Mouse (Mus musculus) embryonic facial prominence, embryonic 10.5 days (tissue): ENCODE measurements around the gene Itpr3. TPM values are rescaled to one million over a fixed set of nuclear protein-coding genes. Genes with fewer than 3 reads are reported as not detected.

Experiments used
- DNase-seq: peaks from one replicate; pipeline ENCODE4 v3.0.0-alpha.2; 2017; ENCODE audit warnings: low spot score
- H3K27ac ChIP-seq: fragments of 300-500 bp; sonication (generic); replicated peaks from 2 replicates; pipeline ENCODE4 v1.5.1; 2016; ENCODE audit warnings: mild to moderate bottlenecking
- H3K27me3 ChIP-seq: fragments of 300-500 bp; sonication (generic); replicated peaks from 2 replicates; pipeline ENCODE4 v1.6.1; 2016; ENCODE audit warnings: low read depth, mild to moderate bottlenecking; ENCODE audit not compliant: poor library complexity, severe bottlenecking
- H3K36me3 ChIP-seq: fragments of 300-500 bp; sonication (generic); replicated peaks from 2 replicates; pipeline ENCODE4 v1.6.1; 2016; ENCODE audit warnings: mild to moderate bottlenecking, moderate library complexity
- H3K4me1 ChIP-seq: fragments of 300-500 bp; sonication (generic); 2 replicates; pipeline ENCODE4 v1.6.1; 2016
- H3K4me3 ChIP-seq: fragments of 300-500 bp; sonication (generic); 2 replicates; pipeline ENCODE4 v1.5.1; 2016; ENCODE audit warnings: mild to moderate bottlenecking, moderate library complexity
- H3K9me3 ChIP-seq: fragments of 300-500 bp; sonication (generic); 2 replicates; pipeline ENCODE4 v1.6.1; 2016; ENCODE audit warnings: mild to moderate bottlenecking
- WGBS: fragments of 180-500 bp; shearing (Covaris S2); methylation state at CpG from one replicate; pipeline ENCODE4 v1.1.7; 2016; 5-methylcytosine and 5-hydroxymethylcytosine counted together
- polyA plus RNA-seq: library from polyadenylated mRNA; unstranded; fragments of >200 nt; fragmentation: Nextera tagmentation; extraction: Ambion mirVana; gene quantifications from 2 replicates; pipeline ENCODE4 v1.2.1, GENCODE M21; 2016

Itpr3 gene
- 2.3 and 4.0 TPM in 2 replicates for polyA plus RNA-seq

GRCm38 (mm10) chr17:27056812-27057516, at the start of gene Itpr3:
Itpr3 (plus strand) TSS chr17:27057304.
- Histone ChIP-seq H3K27ac (peak within 1 kb of the TSS; percentile 85), H3K4me3 (peak within 1 kb of the TSS; percentile 68), H3K27me3 (peaks cover 51% of the 10 kb centered on the region), H3K4me1 (peaks cover 47% of the 10 kb centered on the region), H3K9me3 (no peaks in the 10 kb centered on the region), H3K36me3 (no peaks in the 10 kb centered on the region)
- DNase-seq: peak; percentile 81
- under 1% methylated on average over 66 of the region's 66 CpGs for WGBS

- H3K27me3 ChIP-seq: peaks cover 12% of the 10 kb centered on the region
- no peak overlapping the region for H3K27ac ChIP-seq
- H3K4me3 ChIP-seq: no peak overlapping the region
- H3K36me3 ChIP-seq: no peaks in the 10 kb centered on the region
- no peak for DNase-seq
- WGBS: 85% methylated on average over 2 of the region's 2 CpGs
- peaks cover 20% of the 10 kb centered on the region for H3K4me1 ChIP-seq
- H3K9me3 ChIP-seq: 0 out of 2 replicates have a peak, but pooled peaks cover 4% of the 10 kb centered on the region
Observed at GRCm38 (mm10) chr17:27008277-27008676, 48.8 kb upstream of the Itpr3 start.

GRCm38 (mm10) chr17:27011167-27011566, 45.9 kb upstream of the Itpr3 start:
- Histone ChIP-seq H3K4me3 (no peak overlapping the region), H3K27me3 (peaks cover 3% of the 10 kb centered on the region; the same call in 1 of the 2 replicates), H3K27ac (no peak overlapping the region), H3K4me1 (peaks cover 10% of the 10 kb centered on the region), H3K36me3 (no peaks in the 10 kb centered on the region), H3K9me3 (no peaks in the 10 kb centered on the region)
- WGBS: 89% methylated on average over 10 of the region's 10 CpGs
- DNase-seq: no peak

- Histone ChIP-seq H3K4me1 (peaks cover 12% of the 10 kb centered on the region), H3K4me3 (no peak overlapping the region), H3K36me3 (no peaks in the 10 kb centered on the region), H3K27ac (no peak overlapping the region), H3K27me3 (peaks cover 3% of the 10 kb centered on the region; the same call in 1 of the 2 replicates), H3K9me3 (no peaks in the 10 kb centered on the region)
- DNase-seq: peak; percentile 22
- WGBS: 59% methylated on average over 14 of the region's 14 CpGs
Observed at GRCm38 (mm10) chr17:27011998-27012672, 45.0 kb upstream of the Itpr3 start.

GRCm38 (mm10) chr17:27012909-27013308, 44.2 kb upstream of the Itpr3 start:
- Histone ChIP-seq H3K4me3 (no peak overlapping the region), H3K27ac (no peak overlapping the region), H3K4me1 (peaks cover 19% of the 10 kb centered on the region), H3K36me3 (no peaks in the 10 kb centered on the region), H3K27me3 (peaks cover 3% of the 10 kb centered on the region; the same call in 1 of the 2 replicates), H3K9me3 (no peaks in the 10 kb centered on the region)
- WGBS: 53% methylated on average over 6 of the region's 6 CpGs
- DNase-seq: no peak

GRCm38 (mm10) chr17:27017564-27018499, 39.3 kb upstream of the Itpr3 start:
- Histone ChIP-seq H3K27ac (peak overlapping the region; percentile 84), H3K36me3 (peaks cover 35% of the 10 kb centered on the region), H3K4me3 (peak overlapping the region; percentile 60), H3K9me3 (no peaks in the 10 kb centered on the region), H3K27me3 (no peaks in the 10 kb centered on the region), H3K4me1 (peaks cover 18% of the 10 kb centered on the region)
- peak; percentile 92 for DNase-seq
- WGBS: 8% methylated on average over 34 of the region's 34 CpGs

GRCm38 (mm10) chr17:27018555-27019196, 38.4 kb upstream of the Itpr3 start:
- peak overlapping the region; percentile 84 for H3K27ac ChIP-seq
- 37% methylated on average over 12 of the region's 12 CpGs for WGBS
- peak overlapping the region; percentile 60 for H3K4me3 ChIP-seq
- no peaks in the 10 kb centered on the region for H3K9me3 ChIP-seq
- DNase-seq: peak; percentile 22
- no peaks in the 10 kb centered on the region for H3K27me3 ChIP-seq
- H3K4me1 ChIP-seq: peaks cover 17% of the 10 kb centered on the region
- H3K36me3 ChIP-seq: peaks cover 43% of the 10 kb centered on the region

- no peak overlapping the region for H3K4me3 ChIP-seq
- H3K36me3 ChIP-seq: peaks cover 67% of the 10 kb centered on the region
- H3K27ac ChIP-seq: no peak overlapping the region
- no peaks in the 10 kb centered on the region for H3K27me3 ChIP-seq
- WGBS: 92% methylated on average over 14 of the region's 14 CpGs
- no peak for DNase-seq
- H3K4me1 ChIP-seq: peaks cover 17% of the 10 kb centered on the region
- H3K9me3 ChIP-seq: no peaks in the 10 kb centered on the region
Observed at GRCm38 (mm10) chr17:27021076-27021475, 36.0 kb upstream of the Itpr3 start.

GRCm38 (mm10) chr17:27021736-27022135, 35.4 kb upstream of the Itpr3 start:
- 92% methylated on average over 9 of the region's 9 CpGs for WGBS
- peaks cover 71% of the 10 kb centered on the region for H3K36me3 ChIP-seq

GRCm38 (mm10) chr17:27023342-27023741, 33.8 kb upstream of the Itpr3 start:
- DNase-seq: no peak
- WGBS: 90% methylated on average over 4 of the region's 4 CpGs

More at GRCm38 (mm10) chr17:27021736-27022135, 35.4 kb upstream of the Itpr3 start:
- H3K4me3 ChIP-seq: no peak overlapping the region
- H3K27me3 ChIP-seq: no peaks in the 10 kb centered on the region
- no peak for DNase-seq
- peaks cover 17% of the 10 kb centered on the region for H3K4me1 ChIP-seq
- H3K9me3 ChIP-seq: no peaks in the 10 kb centered on the region
- no peak overlapping the region for H3K27ac ChIP-seq

GRCm38 (mm10) chr17:27025326-27025902, 31.7 kb upstream of the Itpr3 start:
- Histone ChIP-seq H3K4me3 (no peak overlapping the region), H3K36me3 (peaks cover 61% of the 10 kb centered on the region), H3K4me1 (peaks cover 25% of the 10 kb centered on the region), H3K27me3 (no peaks in the 10 kb centered on the region), H3K9me3 (no peaks in the 10 kb centered on the region), H3K27ac (no peak overlapping the region)
- DNase-seq: no peak
- 94% methylated on average over 17 of the region's 17 CpGs for WGBS

More at GRCm38 (mm10) chr17:27023342-27023741, 33.8 kb upstream of the Itpr3 start:
- 0 out of 2 replicates have a peak overlapping the region, but pooled peaks have one; percentile 8 for H3K27ac ChIP-seq
- H3K4me3 ChIP-seq: no peak overlapping the region
- peaks cover 71% of the 10 kb centered on the region for H3K36me3 ChIP-seq
- H3K4me1 ChIP-seq: peaks cover 21% of the 10 kb centered on the region
- H3K27me3 ChIP-seq: no peaks in the 10 kb centered on the region
- H3K9me3 ChIP-seq: no peaks in the 10 kb centered on the region
